Comparison of ENCODE assay signal across 10 mouse cellular contexts in the genomic region with DNA sequence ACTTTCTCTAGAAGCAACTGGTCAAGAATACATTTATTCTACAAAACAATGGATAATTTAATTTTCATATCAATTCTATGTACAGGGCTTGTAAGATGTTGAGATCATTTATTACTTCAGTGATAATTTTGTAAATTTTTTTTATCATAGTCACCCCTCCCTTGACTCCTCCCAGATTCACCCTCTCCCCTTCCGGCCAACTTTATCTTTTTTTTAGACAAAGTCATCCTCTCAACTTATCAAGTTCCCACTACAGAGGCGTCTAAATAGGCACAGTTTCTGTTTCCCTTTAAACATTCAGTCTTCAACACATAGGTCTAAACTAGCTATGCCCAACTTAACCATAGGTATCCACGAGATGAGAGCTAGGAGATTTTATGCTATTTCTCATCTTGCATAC.
"Had no signal": no experiment of that assay in that cellular context is flagged by ENCODE, and none has a peak within 500 bp of the region (broad histone marks: within the 10 kb centered on the region; RNA-seq: fewer than 3 reads in every experiment).

No protein-coding gene starts in this region.

- ATAC-seq: midbrain, embryonic 13.5 days; midbrain, embryonic 15.5 days had no signal

- DNase-seq: lung, adult 18-20 months; lung, embryonic 14.5 days; lung, postnatal 10 days; lung, postnatal 4 days; right cerebral cortex, postnatal 14 days; thymus, adult 2 months; thymus, postnatal 25 days; thymus, postnatal 4 days had no signal
